Mouse (Mus musculus) olfactory bulb, adult 2 months (tissue): ENCODE measurements around the gene Fbxo9. TPM values are rescaled to one million over a fixed set of nuclear protein-coding genes. Genes with fewer than 3 reads are reported as not detected.

Experiments used
- H3K27ac ChIP-seq: fragments of 200-500 bp; 2 replicates; pipeline ENCODE4 v1.5.1; 2012; ENCODE audit warnings: low read depth, low read length; ENCODE audit not compliant: insufficient read depth
- H3K4me1 ChIP-seq: fragments of 200-500 bp; 2 replicates; pipeline ENCODE4 v1.6.1; 2012; ENCODE audit warnings: low read length; ENCODE audit not compliant: control insufficient read depth, insufficient read depth
- H3K4me3 ChIP-seq: fragments of 200-500 bp; 2 replicates; pipeline ENCODE4 v1.5.1; 2012; ENCODE audit warnings: mild to moderate bottlenecking, low read depth, low read length, moderate library complexity; ENCODE audit not compliant: insufficient read depth
- CTCF ChIP-seq: fragments of 200-500 bp; IDR thresholded peaks from 2 replicates; pipeline ENCODE4 v1.5.1; 2012; ENCODE audit warnings: low read depth, mild to moderate bottlenecking, low read length, moderate library complexity; ENCODE audit not compliant: insufficient read depth
- POLR2A ChIP-seq: fragments of 200-500 bp; IDR thresholded peaks from 2 replicates; pipeline ENCODE4 v1.6.1; 2012; ENCODE audit warnings: mild to moderate bottlenecking, low read depth, low read length, moderate library complexity; ENCODE audit not compliant: insufficient read depth
- WGBS: fragments of 180-500 bp; shearing (Covaris S2); methylation state at CpG from one replicate; pipeline ENCODE4 v1.1.7; 2018; 5-methylcytosine and 5-hydroxymethylcytosine counted together
- polyA plus RNA-seq: library from polyadenylated mRNA; stranded (reverse); fragments of >200 nt; gene quantifications from 2 replicates; pipeline ENCODE4 v1.2.4, GENCODE M21; 2012; ENCODE audit warnings: low replicate concordance; ENCODE audit not compliant: missing spikeins, insufficient read depth, insufficient read length

Gene Fbxo9
- polyA plus RNA-seq, 1 experiment, result not detected

DNA sequence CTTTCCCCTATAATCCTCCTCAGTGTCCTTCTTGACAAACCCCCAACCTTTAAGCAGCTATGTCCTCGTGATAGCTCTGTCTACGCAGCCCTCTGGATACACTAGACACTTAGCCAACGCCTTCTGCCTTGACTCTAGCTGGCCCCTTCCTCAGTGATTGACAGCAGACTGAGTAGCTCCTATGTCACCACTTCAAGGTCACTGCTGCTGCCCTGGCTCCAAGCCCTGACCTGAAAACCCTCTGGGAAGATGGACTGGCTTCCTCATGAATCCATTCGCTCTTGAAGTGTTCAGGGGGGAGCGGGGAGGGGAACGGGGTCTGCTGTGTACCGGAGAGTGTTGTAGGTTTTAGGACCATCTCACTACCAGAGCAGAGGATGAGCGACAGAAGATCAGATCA is 73.0 kb downstream of the Fbxo9 start:
- TF ChIP-seq POLR2A (no peak), CTCF (no peak)
- H3K27ac ChIP-seq, result no peak overlapping the region
- H3K4me1 ChIP-seq, result peaks cover 3% of the 10 kb centered on the region
- whole genome bisulfite sequencing, result 94% methylated on average over 8 of the region's 8 CpGs
- no peak overlapping the region for H3K4me3 ChIP-seq

DNA sequence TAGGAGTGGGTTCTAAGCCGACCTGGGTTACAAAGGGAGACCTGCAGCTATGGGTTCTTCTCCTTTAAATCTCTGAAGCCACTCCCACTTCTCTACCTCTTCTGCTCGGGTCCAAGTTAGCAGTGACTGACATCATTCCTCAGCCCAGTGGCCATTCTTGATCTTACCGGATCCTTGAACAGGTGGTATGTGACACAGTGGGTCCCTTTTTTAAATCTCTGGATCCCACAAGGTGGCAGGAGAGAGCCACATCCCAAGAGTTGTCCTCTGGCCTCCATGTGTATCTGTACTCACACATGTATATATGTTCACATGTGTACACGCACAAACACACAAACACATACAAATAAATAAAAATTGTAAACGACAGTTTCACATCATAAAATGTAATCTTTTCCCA is 73.6 kb downstream of the Fbxo9 start:
- no peak for TF ChIP-seq CTCF
- TF ChIP-seq POLR2A, result no peak
- WGBS, result 83% methylated on average over 5 of the region's 5 CpGs
- Histone ChIP-seq H3K27ac (no peak overlapping the region), H3K4me3 (no peak overlapping the region), H3K4me1 (peaks cover 3% of the 10 kb centered on the region)

DNA sequence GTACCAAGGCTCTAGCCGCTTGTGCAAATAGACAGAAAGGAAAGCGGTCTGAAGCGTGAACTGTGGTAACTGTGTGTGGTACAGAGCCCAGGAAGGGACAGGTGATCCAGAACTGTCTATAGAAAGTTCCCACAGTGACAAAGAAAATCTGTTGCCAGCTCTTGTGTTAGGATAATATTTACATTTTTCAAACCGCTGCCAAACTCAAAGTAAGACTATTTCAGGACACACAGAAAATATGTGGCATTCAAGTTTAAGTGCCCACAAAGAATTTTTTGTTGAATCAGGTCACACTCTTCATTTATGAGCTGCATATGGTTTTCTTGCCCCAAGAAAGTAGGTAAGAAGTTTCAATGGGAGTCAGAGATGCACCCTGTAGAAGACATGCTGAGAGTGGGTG is 75.9 kb downstream of the Fbxo9 start:
- TF ChIP-seq POLR2A (no peak), CTCF (no peak)
- H3K4me3 ChIP-seq, result no peak overlapping the region
- WGBS, result 94% methylated on average over 4 of the region's 4 CpGs
- no peaks in the 10 kb centered on the region for H3K4me1 ChIP-seq
- H3K27ac ChIP-seq, result no peak overlapping the region

Other genes with a start within 250 kb of the Fbxo9 start
- 644 TPM in 1 of 2 replicates, not detected in the other for gene Elovl5, start 191.7 kb downstream of the Fbxo9 start, polyA plus RNA-seq
- not detected in 2 replicates for gene Gcm1, start 57.1 kb downstream of the Fbxo9 start, polyA plus RNA-seq
- gene Ick, start 127 bp upstream of the Fbxo9 start, polyA plus RNA-seq, result not detected in 2 replicates
- not detected in 2 replicates for gene Gsta4, start 73.7 kb upstream of the Fbxo9 start, polyA plus RNA-seq
- gene Gsta1, start 121.6 kb upstream of the Fbxo9 start, polyA plus RNA-seq, result not detected in 2 replicates
- gene Gm3776, start 148.1 kb upstream of the Fbxo9 start, polyA plus RNA-seq, result not detected in 2 replicates
- gene Gm10639, start 180.9 kb upstream of the Fbxo9 start, polyA plus RNA-seq, result not detected in 2 replicates
- gene Omt2a, start 205.7 kb upstream of the Fbxo9 start, polyA plus RNA-seq, result not detected in 2 replicates
- gene Omt2b, start 218.5 kb upstream of the Fbxo9 start, polyA plus RNA-seq, result not detected in 2 replicates
- not detected in 2 replicates for gene Gsta2, start 246.7 kb upstream of the Fbxo9 start, polyA plus RNA-seq